Mouse (Mus musculus): ENCODE measurements around the gene Rbfox3. TPM values are rescaled to one million over a fixed set of nuclear protein-coding genes. Genes with fewer than 3 reads are reported as not detected.

Rbfox3 gene
- total and polyA plus RNA-seq, 3 experiments, result not detected

DNA sequence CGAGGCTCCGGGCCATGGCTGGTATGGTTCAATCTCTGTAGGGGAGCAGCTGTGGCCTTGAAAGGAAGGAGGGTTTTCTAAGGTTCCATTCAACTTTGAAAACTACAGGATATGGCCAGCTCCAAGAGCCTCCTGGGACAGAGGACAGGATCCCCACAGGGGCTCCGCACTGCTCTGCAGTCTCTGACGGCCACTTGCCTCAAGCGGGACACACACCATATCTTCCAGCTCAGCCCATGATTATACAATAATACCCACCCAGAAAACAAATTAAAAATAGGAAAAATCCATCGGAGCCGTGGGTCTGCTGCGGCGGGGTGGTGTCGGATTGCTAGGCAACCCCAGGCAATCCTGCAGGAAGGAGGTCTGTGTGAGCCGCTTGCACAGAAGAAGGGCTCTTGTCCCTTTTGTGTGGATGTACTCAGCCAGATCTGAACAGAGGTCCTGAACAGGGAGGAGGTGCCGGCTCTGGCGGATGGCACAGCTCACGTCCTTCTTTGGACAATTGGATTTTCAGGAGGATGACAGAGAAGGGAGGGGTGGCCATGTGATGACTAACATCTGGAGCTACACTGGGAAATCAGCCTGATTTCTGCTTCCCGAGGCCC, 5.1 kb upstream of the Rbfox3 start:
- dilution Hi-C loops (cut with MboI; ENCODE audit: extremely low pct_ligation_motif_present, extremely low pct_unique_long_range_greater_than_20kb, low sequenced_read_pairs) (no loop called here), in situ Hi-C loops (cut with MboI; ENCODE audit: low pct_ligation_motif_present, low pct_unique_long_range_greater_than_20kb, low sequenced_read_pairs) (no loop called here)
- H3K79me2 ChIP-seq (replicated peaks; ENCODE audit: control insufficient read depth, extremely low read depth, insufficient read depth, poor library complexity, severe bottlenecking), result no peaks in the 10 kb centered on the region
- no peak for DNase-seq (ENCODE audit: extremely low read depth)
- no peaks in the 10 kb centered on the region for H3K4me1 ChIP-seq (ENCODE audit: control insufficient read depth in 1 of 2, insufficient read depth in 2 of 2)
- no peaks in the 10 kb centered on the region for H3K9me3 ChIP-seq (replicated peaks; ENCODE audit: low read length)
- no peak overlapping the region for H3K9ac ChIP-seq (ENCODE audit: insufficient read depth, low read depth)
- H3K27me3 ChIP-seq (replicated peaks), result peaks cover 94% of the 10 kb centered on the region
- TF ChIP-seq ELF1 (IDR thresholded peaks at IDR 0.05; ENCODE audit: low read depth, low read length) (no peak), UBTF (IDR thresholded peaks at IDR 0.05; ENCODE audit: low read depth, low read length) (no peak), MEF2A (IDR thresholded peaks at IDR 0.05; ENCODE audit: borderline replicate concordance, low read depth, low read length) (no peak), KAT2A (IDR thresholded peaks at IDR 0.05; ENCODE audit: insufficient replicate concordance, low read length) (no peak)
- H3K4me3 ChIP-seq (replicated peaks in 1 of 3; ENCODE audit: low read depth in 2 of 3, low read length in 2 of 3, poor library complexity in 1 of 3), result no peak overlapping the region
- H3K4me2 ChIP-seq (ENCODE audit: insufficient read depth, low read depth, poor library complexity, severe bottlenecking), result no peak overlapping the region
- no peaks in the 10 kb centered on the region for H3K36me3 ChIP-seq (replicated peaks in 1 of 2; ENCODE audit: control insufficient read depth in 1 of 2, insufficient read depth in 1 of 2, low read length in 1 of 2)
- H3K27ac ChIP-seq (ENCODE audit: insufficient read depth, low read depth), result no peak overlapping the region

DNA sequence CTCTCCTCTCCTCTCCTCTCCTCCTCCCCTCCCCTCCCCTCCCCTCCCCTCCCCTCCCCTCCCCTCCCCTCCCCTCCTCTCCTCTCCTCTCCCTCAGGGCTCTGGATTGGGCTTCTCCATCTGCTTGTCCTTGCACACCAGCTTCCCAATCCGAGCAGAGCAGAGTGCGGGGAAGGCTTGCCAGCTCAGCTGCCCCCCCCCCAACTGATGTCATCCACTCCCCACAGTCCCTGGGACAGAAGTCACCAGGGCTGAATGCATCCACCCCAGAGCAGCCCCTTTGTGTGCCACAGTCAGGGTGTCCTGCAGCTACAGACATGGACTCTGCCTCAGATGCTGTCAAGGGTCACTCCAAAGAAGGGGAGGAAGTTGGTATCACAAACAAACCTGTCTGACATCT, 4.5 kb upstream of the Rbfox3 start:
- Histone ChIP-seq H3K36me3 (replicated peaks in 1 of 2; ENCODE audit: control insufficient read depth in 1 of 2, insufficient read depth in 1 of 2, low read length in 1 of 2) (no peaks in the 10 kb centered on the region), H3K4me1 (ENCODE audit: control insufficient read depth in 1 of 2, insufficient read depth in 2 of 2) (no peaks in the 10 kb centered on the region), H3K9ac (ENCODE audit: insufficient read depth, low read depth) (no peak overlapping the region), H3K79me2 (replicated peaks; ENCODE audit: control insufficient read depth, extremely low read depth, insufficient read depth, poor library complexity, severe bottlenecking) (no peaks in the 10 kb centered on the region), H3K4me2 (ENCODE audit: insufficient read depth, low read depth, poor library complexity, severe bottlenecking) (no peak overlapping the region), H3K27me3 (replicated peaks) (peaks cover 93% of the 10 kb centered on the region), H3K4me3 (replicated peaks in 1 of 3; ENCODE audit: low read depth in 2 of 3, low read length in 2 of 3, poor library complexity in 1 of 3) (no peak overlapping the region), H3K27ac (ENCODE audit: insufficient read depth, low read depth) (no peak overlapping the region), H3K9me3 (replicated peaks; ENCODE audit: low read length) (no peaks in the 10 kb centered on the region)
- no peak for DNase-seq (ENCODE audit: extremely low read depth)
- in situ Hi-C loops (cut with MboI; ENCODE audit: low pct_ligation_motif_present, low pct_unique_long_range_greater_than_20kb, low sequenced_read_pairs), result no loop called here
- TF ChIP-seq JUND (conservative IDR thresholded peaks at IDR 0.05; ENCODE audit: low read depth, low read length) (no peak), ZMIZ1 (IDR thresholded peaks at IDR 0.05; ENCODE audit: low read depth, low read length) (no peak), TCF12 (IDR thresholded peaks at IDR 0.05; ENCODE audit: low read depth, low read length) (no peak), MYC (IDR thresholded peaks at IDR 0.05; ENCODE audit: low read depth, low read length) (no peak), USF1 (IDR thresholded peaks at IDR 0.05; ENCODE audit: low read depth, low read length) (no peak), JUN (IDR thresholded peaks at IDR 0.05; ENCODE audit: insufficient read depth, low read depth, low read length) (no peak), BHLHE40 (IDR thresholded peaks at IDR 0.05; ENCODE audit: low read depth, low read length) (no peak), MEF2A (IDR thresholded peaks at IDR 0.05; ENCODE audit: borderline replicate concordance, low read depth, low read length) (no peak), MAZ (IDR thresholded peaks at IDR 0.05; ENCODE audit: low read depth, low read length) (no peak), E2F4 (IDR thresholded peaks at IDR 0.05; ENCODE audit: insufficient replicate concordance, low read depth, low read length) (no peak), MXI1 (IDR thresholded peaks at IDR 0.05; ENCODE audit: low read depth, low read length) (no peak), KAT2A (IDR thresholded peaks at IDR 0.05; ENCODE audit: insufficient replicate concordance, low read length) (no peak)
- dilution Hi-C loops (cut with MboI; ENCODE audit: extremely low pct_ligation_motif_present, extremely low pct_unique_long_range_greater_than_20kb, low sequenced_read_pairs), result no loop called here

All from CH12.LX (cell line).